Mouse (Mus musculus) megakaryocyte, embryonic 14.5 days (primary cell): ENCODE results near the gene Agfg1.

Experiments
- FLI1 ChIP-seq: IDR thresholded peaks from 2 replicates; pipeline ENCODE4 v1.6.1; 2012; ENCODE audit warnings: low read length, inconsistent platforms, mixed read lengths
- GATA1 ChIP-seq: IDR thresholded peaks from 3 replicates; pipeline ENCODE4 v1.6.1; 2012; ENCODE audit warnings: mixed read lengths, low read length, inconsistent platforms, borderline replicate concordance

- TF ChIP-seq GATA1 (no peak), FLI1 (no peak)
Measured at GRCm38 (mm10) chr1:82804059-82804458, 35.2 kb upstream of the Agfg1 start.
